Mouse (Mus musculus): ENCODE measurements around the gene Serpina3a.
"Not testable (repeated sequence)": the region's sequence is repeated elsewhere in the genome, so short reads cannot be mapped to it uniquely, and the experiment has no call there.

Serpina3a gene

GRCm38 (mm10) chr12:104112333-104112732 is at the start of gene Serpina3a:
TSS of gene Serpina3a (plus strand) at chr12:104112724.
- in situ Hi-C loops (cut with MboI, MseI), result not testable (repeated sequence)

DNA sequence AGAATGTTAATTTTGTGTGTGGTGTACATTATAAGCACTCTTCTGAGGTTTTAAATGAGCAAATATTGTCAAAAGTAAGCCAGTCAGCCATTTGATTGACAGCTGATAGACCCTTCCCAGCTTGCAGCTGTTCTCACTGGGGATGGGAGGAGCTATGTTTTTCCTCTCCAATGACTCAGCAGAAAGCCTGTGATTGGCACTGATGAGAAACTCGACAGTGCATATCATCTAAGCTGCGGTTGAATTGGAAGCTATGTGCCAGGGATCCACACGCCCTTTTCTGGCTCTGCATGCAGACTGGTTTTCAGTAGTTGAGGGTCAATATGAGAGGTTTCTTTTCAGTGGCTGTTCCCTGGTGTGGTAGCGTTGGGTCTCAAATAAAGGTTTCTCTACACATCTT is 48.0 kb upstream of the Serpina3a start:
- in situ Hi-C loops (cut with MboI, MseI), result no loop called here

GRCm38 (mm10) chr12:104064996-104065395 is 47.5 kb upstream of the Serpina3a start:
- in situ Hi-C loops (cut with MboI, MseI), result loop anchor here (5.0 kb wide), 1 partner anchor 357 kb away; no protein-coding TSS in a partner anchor

- in situ Hi-C loops (cut with MboI, MseI), result loop anchor here (5.0 kb wide), 1 partner anchor 356 kb away; no protein-coding TSS in a partner anchor
Measured at GRCm38 (mm10) chr12:104066241-104066640, 46.3 kb upstream of the Serpina3a start.

DNA sequence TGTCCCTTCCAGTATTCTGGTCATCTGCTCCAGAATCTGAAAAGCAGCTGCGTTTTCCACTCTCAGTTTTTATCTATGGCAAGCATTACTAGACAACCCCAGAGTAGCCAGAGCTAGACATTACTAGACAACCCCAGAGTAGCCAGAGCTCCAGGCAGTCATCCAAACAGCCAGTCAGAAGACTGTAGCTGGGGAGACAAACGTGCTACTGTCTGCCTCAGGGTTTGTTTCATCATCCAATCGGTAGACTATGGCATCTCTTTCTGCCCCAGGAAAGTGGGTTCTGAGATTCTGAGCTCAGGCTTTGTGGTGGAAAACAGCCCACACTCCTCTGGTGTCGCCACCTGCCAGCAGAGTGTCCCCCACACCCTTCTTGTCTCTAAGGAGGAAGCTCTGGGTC is 45.0 kb upstream of the Serpina3a start:
- in situ Hi-C loops (cut with MboI, MseI), result loop anchor here (5.0 kb wide), 1 partner anchor 355 kb away; no protein-coding TSS in a partner anchor

DNA sequence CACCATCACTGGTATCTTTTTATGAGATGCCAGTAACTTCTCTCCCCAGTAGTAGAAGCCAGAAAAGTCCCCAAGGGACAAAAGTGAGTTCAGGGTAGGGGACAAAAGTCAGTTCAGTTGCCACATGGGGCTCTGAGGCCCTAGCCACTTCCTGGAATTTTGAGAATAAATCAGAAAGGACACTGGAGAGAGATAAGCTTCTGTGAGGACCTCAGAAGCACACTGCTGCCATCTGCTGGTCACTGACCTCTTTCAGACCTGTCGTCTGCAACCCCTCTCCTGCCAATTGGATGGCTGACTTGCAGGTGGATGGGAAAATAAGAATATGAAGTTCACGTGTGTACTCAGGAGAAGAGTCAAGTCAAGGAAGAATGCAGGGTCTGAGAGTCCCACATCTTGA is 42.9 kb upstream of the Serpina3a start:
- in situ Hi-C loops (cut with MboI, MseI), result loop anchor here (5.0 kb wide), 1 partner anchor 353 kb away; no protein-coding TSS in a partner anchor

DNA sequence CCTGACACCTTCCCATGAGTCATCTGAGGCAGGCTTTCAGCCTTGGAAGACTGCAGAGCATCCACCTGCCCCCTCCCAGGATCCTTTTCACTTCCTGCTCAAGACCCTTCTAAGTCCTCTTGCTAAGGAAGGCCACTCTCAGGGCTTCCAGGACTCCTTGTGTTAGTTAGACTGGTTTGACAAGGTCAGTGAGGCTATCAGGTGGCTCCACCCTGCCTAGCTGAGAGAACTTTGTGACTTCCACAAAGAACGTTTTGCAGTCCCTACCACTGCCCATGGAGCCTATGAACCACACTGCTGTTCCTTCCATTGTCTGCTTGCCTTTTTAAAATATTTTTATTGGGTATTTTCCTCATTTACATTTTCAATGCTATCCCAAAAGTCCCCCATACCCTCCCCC is 40.8 kb upstream of the Serpina3a start:
- in situ Hi-C loops (cut with MboI, MseI), result no loop called here

DNA sequence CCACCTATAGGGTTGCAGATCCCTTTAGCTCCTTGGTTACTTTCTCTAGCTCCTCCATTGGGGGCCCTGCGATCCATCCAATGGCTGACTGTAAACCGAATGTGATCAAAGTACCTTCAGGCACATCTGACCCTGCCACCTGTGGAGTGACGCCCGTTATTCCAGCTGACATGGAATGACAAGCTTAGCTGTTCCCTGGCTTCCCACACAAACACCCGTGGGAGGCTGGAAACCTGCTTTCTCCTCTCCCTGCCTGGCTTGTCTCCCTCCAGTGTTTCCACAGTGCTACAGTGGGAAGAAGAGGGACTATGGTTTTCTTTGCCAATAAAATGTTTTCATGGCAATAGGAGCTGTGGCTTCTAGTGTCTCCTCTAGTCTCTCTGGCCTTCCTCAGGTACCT is 40.2 kb upstream of the Serpina3a start:
- in situ Hi-C loops (cut with MboI, MseI), result no loop called here

GRCm38 (mm10) chr12:104090119-104090518 is 22.4 kb upstream of the Serpina3a start:
- in situ Hi-C loops (cut with MboI, MseI), result no loop called here

GRCm38 (mm10) chr12:104091303-104091702 is 21.2 kb upstream of the Serpina3a start:
- in situ Hi-C loops (cut with MboI, MseI), result no loop called here

GRCm38 (mm10) chr12:104100768-104101167 is 11.8 kb upstream of the Serpina3a start, which contains the start of gene Serpina5:
TSS of gene Serpina5 (plus strand) at chr12:104101113.
- in situ Hi-C loops (cut with MboI, MseI), result no loop called here

GRCm38 (mm10) chr12:104105847-104106246 is 6.7 kb upstream of the Serpina3a start:
- in situ Hi-C loops (cut with MboI, MseI), result no loop called here

DNA sequence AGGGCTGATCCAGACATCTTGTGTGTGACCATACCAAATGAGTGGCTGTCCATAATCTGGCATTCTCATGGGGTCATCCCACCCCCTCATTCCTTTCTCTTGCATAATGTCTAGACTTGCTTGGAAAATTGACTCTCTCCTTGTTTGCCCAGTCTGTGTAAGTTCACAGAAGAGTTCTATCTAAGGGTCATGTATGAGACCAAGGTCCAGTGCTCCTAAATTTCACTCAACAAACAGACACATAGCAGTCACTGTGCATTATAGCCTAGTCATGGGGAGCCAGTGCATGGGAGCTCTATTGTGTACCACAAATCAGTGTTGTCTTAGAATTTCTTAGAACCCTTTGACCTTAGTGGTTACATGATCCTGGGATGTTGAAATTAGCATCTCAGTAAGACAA is 5.6 kb upstream of the Serpina3a start:
- in situ Hi-C loops (cut with MboI, MseI), result no loop called here

- in situ Hi-C loops (cut with MboI, MseI), result no loop called here
Measured at GRCm38 (mm10) chr12:104108507-104108906, 4.0 kb upstream of the Serpina3a start.

- in situ Hi-C loops (cut with MboI, MseI), result no loop called here
Measured at GRCm38 (mm10) chr12:104114921-104115579, 2.5 kb downstream of the Serpina3a start.

DNA sequence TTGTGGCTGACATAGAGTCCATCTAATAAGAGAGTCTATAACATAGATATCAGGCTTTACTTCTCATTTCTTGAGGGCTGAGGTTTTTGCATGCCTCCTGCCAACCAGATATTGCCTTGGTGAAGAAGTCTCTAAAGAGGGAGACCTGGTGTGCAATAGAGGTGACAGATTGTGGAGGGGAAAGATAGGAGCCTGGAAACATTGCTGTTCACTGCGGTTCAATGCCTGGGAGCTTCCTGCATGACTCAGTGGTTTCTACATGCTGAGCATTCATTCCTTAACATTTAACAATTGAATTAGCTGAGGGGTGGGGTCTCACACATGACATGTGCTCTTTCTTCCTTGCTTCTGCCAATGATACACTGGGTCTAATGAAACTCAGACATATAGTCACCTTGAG is 10.6 kb downstream of the Serpina3a start:
- in situ Hi-C loops (cut with MboI, MseI), result no loop called here

- in situ Hi-C loops (cut with MboI, MseI), result no loop called here
Measured at GRCm38 (mm10) chr12:104123996-104124395, 11.5 kb downstream of the Serpina3a start.

DNA sequence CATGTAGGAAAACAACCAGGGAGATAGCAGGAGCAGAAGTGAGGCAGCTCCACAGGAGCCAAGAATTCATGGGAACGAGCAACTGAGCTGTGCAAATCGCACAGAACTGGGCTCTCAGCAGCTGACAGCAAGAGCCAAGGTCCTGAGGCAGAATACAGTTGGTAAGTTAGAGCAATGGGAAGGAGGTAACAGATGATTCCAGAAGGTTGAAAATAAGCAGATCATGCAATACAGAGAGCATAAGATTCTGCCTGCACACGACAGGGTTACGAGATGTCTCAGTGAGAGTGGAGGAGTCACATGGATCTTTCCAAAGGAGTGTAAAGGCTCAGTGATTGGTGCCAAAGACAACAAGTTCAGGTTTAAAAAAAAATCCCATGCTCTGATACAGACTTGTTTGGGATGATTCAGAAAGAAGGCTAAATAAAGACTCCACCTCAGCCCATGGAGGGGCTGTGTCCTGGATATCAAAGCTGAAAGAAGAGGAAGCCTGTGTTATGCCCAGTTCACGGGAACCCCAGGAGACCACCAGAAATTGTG is 12.6 kb downstream of the Serpina3a start:
- in situ Hi-C loops (cut with MboI, MseI), result no loop called here

GRCm38 (mm10) chr12:104127696-104128095 is 15.2 kb downstream of the Serpina3a start, which contains the start of gene Serpina3b:
TSS of gene Serpina3b (plus strand) at chr12:104127996.
- in situ Hi-C loops (cut with MboI, MseI), result no loop called here

- in situ Hi-C loops (cut with MboI, MseI), result no loop called here
Measured at GRCm38 (mm10) chr12:104131041-104131440, 18.5 kb downstream of the Serpina3a start.

DNA sequence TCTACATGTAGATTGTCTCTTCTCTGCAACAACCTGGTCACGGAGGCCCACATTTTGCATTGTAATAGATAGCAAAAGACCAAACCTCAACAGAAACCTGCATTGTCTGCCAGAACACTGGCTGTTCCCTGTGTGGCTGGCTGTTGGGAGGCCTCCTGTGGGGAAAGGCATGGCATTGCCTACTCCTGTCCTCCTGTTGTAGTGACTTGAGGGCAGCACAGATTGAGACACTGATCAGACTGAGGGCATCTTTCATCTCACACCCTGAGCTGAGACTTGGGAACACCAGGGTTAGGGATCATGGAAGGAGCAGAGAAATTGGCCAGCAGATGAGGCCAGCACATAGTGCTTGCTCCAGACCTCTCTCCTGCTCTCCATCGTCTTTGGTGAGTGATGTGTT is 25.7 kb downstream of the Serpina3a start:
- in situ Hi-C loops (cut with MboI, MseI), result no loop called here

DNA sequence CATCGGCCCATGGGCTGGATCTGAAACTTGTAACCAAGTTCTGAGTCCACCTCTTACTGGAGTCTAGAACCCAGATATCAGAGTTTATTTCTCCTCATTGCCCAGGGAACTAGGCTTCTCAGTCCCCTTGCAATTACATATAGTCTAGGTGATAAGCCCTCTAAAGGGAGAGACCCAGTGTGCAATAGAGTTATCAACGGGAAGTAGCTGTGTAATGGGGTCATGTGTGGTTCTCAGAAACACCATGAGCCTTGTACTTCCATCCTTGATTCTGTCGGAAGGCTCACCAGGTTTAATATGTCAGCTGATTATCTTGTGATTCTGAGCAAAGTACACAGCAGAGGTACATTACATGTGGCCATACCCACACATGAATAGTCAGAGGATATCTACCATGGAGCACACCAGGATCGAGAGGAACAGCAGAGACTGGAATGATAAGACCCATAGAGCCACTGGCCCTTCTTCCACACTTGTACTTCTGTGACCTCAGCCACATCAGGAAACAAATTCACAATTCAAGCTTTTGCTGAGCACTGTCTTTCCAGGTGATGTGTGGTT is 28.1 kb downstream of the Serpina3a start:
- in situ Hi-C loops (cut with MboI, MseI), result loop anchor here (10.0 kb wide), 1 partner anchor 1576 kb away; no protein-coding TSS in a partner anchor

- in situ Hi-C loops (cut with MboI, MseI), result loop anchor here (10.0 kb wide), 1 partner anchor 1577 kb away; no protein-coding TSS in a partner anchor
Measured at GRCm38 (mm10) chr12:104141506-104141905, 29.0 kb downstream of the Serpina3a start.

Data from regulatory T cell (primary cell).